Mouse (Mus musculus) urinary bladder, adult 18-20 months (tissue): Measurements from ENCODE around the gene Rps6kb2.
"Not testable (repeated sequence)": the region's sequence is repeated elsewhere in the genome, so short reads cannot be mapped to it uniquely, and the experiment has no call there.

ENCODE experiments used
- DNase-seq, 2 experiments: peaks; one replicate each; pipeline ENCODE4 v3.0.0; 2022; ENCODE audit warnings: low spot score in 2 of 2, mixed read lengths in 2 of 2

Gene Rps6kb2

DNA sequence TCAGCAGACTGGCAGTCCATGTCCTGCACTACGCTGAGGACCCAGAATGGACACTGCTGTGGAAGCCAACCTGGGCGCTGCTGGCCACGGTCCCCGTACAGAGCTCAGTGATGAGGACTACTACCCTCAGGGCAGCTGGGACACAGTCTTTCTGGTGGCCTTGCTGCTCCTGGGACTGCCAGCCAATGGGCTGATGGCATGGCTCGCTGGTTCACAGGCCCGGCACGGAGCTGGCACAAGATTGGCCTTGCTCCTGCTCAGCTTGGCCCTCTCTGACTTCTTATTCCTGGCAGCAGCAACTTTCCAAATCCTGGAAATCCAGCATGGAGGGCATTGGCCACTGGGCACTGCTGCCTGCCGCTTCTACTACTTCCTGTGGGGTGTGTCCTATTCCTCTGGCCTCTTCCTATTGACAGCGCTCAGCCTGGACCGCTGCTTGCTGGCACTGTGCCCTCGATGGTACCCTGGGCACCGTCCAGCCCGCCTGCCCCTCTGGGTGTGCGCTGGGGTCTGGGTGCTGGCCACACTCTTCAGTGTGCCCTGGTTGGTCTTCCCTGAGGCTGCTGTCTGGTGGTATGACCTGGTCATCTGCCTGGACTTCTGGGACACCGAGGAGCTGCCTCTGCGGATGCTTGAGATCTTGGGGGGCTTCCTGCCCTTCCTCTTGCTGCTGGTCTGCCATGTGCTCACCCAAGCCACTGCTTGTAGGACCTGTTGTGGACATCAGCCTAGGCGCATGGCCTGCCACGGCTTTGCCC, 20.6 kb downstream of the Rps6kb2 start:
- no peak for DNase-seq

- DNase-seq, result no peak
Measured at GRCm38 (mm10) chr19:4140147-4140546, 23.0 kb downstream of the Rps6kb2 start.

- no peak for DNase-seq
Measured at GRCm38 (mm10) chr19:4139446-4139845, 23.7 kb downstream of the Rps6kb2 start, which contains the start of gene Gpr152. Gene Gpr152, plus strand, starts transcription at chr19:4139787.

DNA sequence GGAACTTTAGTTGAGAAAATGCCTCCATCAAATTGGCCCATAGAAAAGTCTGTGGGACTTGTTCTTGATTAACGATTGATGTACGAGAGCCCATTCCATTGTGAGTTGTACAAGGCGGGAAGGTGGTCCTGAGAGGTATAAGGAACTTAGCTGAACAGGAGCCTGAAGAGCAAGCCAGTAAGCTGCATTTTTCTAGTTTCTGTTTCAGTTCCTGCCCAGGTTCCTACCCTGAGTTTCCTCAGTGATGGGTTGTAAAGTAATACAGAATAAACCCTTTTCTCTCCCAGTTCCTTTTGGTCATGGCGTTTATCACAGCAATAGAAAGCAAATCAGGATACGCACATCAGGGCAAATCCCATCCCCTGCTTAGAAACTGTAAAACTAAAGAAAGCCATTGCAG, 25.2 kb downstream of the Rps6kb2 start:
- DNase-seq, result no peak

GRCm38 (mm10) chr19:4136463-4136862, 26.7 kb downstream of the Rps6kb2 start:
- no peak for DNase-seq

DNA sequence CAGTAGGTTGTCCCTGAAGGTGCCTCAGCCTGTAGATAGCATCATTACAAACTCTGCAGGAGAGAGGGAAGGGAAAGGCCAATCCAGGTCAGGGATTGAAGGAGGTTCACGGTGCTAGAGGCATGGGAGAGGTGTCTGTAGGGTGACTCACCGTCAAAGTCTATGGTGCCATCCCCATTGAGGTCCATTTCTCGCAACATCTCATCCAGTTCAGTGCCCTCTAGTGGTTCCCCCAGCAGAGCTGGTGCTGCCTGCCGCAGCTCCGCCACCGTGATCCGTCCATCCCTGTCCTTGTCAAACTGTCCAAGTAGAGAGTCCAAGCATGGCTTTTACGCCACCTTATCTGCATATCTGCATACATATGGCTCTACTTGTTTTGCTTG, 27.2 kb downstream of the Rps6kb2 start:
- not testable (repeated sequence) for DNase-seq

DNA sequence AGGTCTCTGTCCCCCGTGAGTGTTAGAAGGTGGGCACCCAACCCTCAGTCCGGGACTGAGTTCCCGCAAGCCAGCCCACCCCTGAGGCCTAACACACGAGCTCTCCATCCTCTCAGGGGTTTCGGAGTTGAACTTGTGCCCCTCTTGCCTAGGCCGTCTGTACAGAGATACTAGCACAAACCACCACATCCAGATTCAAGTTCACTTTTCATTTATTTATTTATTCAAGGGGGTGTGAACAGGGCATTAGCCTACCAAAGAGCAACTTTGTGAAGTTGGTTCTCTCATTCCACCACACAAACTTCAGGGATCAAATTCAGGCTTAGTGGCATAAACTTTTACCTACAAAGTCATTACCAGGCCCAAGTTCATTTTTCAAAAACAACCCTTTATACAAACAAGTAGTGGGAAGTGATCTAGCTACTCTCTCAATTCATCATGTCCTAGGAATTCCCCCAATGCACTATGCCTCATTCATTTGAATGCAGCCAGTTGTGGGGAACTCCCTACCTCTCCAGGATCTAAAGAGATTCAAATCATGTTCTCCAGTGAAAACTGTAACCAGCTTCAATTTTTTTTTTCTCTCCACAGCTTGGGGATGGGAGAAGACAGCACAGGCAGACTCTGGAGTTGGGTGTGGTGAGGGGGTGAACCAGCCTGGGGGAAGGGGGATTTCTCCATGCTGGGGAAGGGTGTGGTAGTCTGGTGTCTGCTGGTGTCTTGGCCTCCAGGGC, 27.8 kb downstream of the Rps6kb2 start:
- DNase-seq, result not testable (repeated sequence)

DNA sequence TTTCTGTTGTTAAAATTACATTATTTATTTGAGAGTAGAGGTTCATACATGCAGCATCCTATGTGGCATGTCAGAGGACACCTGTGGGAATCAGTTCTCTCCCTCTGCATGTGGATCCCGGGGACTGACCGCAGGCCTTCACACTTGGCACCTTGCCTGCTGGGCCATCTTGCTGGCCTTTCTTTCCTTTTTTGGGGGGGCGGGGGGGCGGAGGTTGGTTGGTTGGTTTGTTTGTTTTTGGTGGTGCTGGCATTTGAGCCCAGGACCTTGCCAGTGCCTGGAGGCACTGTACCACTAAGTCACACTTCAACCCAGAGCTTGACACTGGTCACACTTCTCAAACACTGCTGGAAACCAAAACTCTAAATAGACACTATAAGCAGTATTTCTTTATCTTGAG, 28.8 kb downstream of the Rps6kb2 start:
- DNase-seq, result no peak

DNA sequence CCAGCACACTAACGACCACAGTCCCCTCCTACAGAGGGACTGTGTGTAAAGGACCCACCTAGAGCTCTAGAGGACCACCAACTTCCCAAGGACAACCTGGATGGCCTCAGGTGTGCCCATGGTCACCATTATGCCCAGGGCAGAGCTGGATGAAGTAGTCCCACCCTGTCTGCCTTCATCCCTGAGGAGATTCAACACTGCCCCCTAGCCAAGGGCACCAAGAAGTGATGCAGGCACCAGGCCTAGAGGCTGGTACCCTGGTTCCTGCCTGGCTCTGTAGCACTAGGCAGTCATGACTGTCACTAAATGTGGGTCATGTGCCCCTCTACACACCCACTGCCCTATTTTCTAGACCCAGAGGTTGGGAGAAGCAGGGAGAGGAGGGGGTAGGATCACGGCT, 31.4 kb downstream of the Rps6kb2 start:
- no peak for DNase-seq

GRCm38 (mm10) chr19:4131075-4131474, 32.1 kb downstream of the Rps6kb2 start:
- DNase-seq, result no peak

- no peak for DNase-seq
Measured at GRCm38 (mm10) chr19:4130106-4130505, 33.0 kb downstream of the Rps6kb2 start.

GRCm38 (mm10) chr19:4129462-4129861, 33.7 kb downstream of the Rps6kb2 start:
- DNase-seq, result no peak

DNA sequence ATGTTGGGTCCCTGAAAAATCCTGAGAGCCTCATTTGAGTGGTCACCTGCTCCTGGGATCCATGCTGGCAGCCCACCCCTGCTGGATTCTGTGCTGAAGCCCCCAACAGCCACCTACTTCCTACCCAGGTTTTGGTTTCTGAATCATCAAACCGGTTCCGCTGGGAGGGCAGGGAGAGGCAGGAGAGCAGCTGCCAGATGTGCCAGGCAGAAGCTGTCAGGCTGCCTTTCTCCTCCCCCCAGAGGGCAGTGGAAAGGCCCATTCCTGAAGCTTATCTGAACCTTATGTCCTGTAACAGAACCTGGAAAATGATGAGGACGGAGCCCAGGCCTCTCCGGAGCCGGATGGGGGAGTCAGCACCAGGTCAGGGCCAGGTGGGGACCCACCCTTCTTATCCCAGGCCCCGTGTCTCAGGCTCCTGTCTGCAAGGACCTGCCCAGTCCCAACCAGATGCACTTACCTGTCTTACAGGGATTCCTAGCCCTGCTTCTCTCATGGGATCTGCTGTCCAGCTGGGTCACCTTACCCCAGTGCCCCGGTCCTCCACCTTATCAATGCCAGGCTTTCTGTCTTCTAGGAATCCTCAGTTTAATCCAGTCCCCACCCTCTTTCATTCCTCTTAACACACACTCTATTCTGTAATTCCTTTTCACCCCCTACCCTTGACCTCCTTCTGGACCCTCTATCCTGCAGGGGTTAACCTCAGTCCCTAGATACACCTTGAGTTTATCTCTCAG, 36.2 kb downstream of the Rps6kb2 start:
- peak; percentile 45 to 67 for DNase-seq

DNA sequence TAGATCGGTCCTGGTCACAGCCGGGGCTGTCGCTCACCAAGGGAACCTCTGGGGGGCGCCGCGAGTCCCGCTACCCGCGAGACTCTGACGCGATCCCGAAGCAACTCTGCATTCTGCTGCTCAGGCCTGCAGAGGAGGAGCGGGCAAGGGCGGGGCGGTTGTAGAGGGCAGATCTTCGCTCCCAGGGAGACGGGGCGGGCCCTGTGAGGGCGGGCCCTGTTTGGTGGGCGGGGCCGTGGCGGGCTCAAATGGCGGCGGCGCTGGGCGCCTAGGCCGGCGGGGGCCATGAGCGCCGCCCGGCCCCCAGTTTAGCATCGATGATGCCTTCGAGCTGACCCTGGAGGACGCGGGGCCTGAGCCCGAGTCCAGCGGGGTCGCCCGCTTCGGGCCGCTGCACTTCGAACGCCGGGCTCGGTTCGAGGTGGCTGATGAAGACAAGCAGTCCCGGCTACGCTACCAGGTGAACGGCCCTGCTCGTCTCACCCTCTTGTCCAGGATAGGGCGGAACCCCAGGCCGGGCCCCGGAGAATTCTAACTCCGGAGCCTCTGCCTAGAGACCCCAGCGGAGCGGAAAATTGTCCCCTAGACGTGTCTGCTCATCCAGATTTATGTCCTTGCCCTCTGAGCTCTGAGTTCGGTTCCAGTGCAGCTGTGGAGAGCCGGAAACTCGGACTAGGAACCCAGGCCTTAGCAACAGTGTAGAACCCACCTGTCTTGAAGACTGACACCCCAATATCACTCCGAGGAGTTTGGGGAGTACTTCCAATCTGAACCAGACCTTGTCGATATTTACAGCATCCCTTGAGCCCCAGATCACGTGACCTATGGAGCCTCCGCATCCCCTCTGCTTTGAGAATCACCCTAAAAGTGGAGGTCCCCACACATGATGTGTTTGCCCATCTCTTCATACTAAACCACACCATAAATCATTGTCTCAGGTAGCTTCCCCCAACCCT, 37.1 kb downstream of the Rps6kb2 start, which contains the start of gene Aip:
Aip (minus strand) TSS at position 118 of the 956 bp plus-strand sequence.
- DNase-seq, result peak; percentile 97 to 98

DNA sequence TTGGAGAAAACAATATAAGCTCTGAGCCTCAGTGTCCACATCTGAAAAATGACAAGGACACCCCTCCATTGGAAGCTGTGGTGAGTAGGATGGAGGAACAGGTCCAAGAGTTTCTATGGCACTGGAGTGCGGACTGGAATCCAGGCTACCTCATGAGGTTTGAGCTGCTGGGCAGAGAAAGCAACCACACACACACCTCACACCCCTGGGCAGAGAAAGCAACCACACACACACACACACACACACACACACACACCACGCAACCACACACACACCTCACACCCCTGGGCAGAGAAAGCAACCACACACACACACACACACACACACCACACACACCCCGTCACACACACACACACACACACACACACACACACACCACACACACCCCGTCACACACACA, 37.9 kb downstream of the Rps6kb2 start:
- DNase-seq, result not testable (repeated sequence)

DNA sequence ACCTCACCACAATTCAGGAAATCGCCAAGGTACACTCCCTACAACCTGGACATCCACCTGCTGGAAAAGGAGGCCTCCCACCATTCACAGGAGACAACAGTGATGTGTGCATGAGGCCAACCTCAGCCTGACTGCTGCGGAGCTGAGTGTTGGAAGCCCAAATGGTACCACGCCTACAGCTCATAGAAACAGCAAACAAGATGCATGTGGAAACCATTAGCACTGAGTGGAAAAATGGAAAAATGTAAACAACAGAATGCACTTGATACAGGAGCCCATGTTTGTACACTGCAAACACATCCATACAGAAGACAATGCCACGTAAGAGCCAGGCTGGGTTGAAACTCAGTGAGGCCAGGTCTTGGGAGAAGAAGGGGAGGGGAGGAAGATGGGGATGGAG, 38.7 kb downstream of the Rps6kb2 start:
- DNase-seq, result no peak

- DNase-seq, result no peak
Measured at GRCm38 (mm10) chr19:4122411-4123370, 40.5 kb downstream of the Rps6kb2 start.

DNA sequence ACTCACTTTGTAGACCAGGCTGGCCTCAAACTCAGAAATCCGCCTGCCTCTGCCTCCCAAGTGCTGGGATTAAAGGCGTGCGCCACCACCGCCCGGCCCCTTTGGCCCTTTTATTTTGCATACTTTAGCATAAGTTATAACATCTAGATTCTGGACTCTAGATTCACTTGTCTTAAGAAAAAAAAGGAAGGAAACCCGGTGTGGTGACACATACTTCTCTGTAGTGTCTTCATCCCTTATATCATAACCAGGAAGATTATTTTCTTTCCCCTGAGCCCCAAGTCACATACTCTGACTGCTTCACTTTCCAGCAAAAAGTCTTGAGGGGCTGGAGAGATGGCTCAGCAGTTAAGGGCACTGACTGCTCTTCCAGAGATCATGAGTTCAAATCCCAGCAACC, 41.3 kb downstream of the Rps6kb2 start:
- not testable (repeated sequence) for DNase-seq

DNA sequence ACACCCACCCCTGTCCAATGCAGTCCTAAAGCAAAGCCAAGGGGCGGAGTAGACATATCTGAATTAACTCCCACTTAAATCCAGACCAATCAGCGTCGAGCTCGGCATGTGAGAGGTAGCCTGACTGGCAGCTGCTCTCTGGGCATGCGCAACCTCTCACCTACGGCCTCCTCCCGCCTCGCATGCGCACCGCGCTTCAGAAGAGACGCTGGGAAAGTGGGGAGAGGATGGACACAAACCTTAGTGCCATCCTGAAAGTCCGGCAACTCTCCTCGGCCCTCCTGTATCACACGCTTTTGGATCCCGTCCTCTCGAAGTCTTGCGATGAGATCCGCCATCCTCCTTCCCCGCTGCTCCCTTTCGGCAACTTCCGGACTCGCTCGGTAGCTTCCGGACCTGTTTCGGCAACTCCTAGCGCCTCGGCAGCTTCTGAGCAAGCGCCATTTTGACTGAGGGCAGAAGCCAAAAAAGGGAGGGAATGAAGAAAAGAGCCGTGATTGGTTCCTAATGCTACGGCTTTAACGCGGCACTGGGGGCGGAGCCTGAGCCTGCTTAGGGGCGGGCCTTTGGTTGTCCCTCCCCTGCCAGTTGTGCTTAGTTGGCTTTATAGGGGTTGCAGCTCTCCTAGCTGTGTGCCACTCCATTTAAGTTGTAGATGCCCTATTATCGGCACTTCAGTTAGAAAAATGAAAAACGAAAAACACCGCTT, 41.9 kb downstream of the Rps6kb2 start:
- peak; percentile 96 to 98 for DNase-seq
